Mouse (Mus musculus): Measurements from ENCODE around the gene Vmn1r235. TPM values are rescaled to one million over a fixed set of nuclear protein-coding genes. Genes with fewer than 3 reads are reported as not detected.

Vmn1r235 gene
- not detected for polyA plus RNA-seq (2017; shearing (Covaris generic))

DNA sequence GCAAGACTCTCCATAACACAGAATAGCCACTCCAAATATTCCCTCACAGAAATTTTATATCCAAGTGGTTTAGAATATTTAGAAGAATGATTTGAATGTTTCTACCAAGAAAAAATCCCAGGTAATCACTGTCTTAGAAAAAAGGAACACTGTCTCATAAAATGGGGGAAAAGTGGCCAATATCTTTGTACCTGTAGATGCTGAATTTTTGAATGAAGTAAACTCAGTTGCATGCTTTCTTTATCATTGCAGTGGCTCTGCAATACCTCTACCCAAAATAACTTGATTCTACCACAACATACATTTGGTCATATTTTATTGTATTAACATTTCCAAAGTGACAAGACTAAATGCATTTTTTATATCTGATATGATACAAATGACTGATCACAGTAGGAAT is at the start of gene Vmn1r235:
Gene Vmn1r235 (plus strand): TSS at position 301 of the 400 bp plus-strand sequence.

DNA sequence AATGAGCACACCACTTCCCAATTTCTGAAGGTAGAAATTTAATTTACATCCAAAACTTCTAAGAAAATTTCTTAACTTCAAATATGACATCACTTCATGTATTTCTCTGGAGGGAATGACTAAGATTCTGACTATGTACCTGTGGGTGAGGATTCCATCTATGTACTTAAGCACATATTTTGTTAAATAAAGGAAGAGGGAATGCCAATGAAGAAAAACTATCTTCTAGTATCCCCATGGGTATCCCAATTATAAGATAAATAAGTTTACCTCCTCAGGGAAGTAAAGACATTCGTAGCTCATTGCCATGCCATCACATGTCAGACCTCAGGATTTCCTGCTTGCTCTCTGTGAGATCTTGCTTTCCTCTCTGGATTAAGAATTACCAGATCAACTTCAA is 30.4 kb upstream of the Vmn1r235 start, which contains the start of gene Vmn1r234:
Gene Vmn1r234 (plus strand): TSS at position 301 of the 400 bp plus-strand sequence.

DNA sequence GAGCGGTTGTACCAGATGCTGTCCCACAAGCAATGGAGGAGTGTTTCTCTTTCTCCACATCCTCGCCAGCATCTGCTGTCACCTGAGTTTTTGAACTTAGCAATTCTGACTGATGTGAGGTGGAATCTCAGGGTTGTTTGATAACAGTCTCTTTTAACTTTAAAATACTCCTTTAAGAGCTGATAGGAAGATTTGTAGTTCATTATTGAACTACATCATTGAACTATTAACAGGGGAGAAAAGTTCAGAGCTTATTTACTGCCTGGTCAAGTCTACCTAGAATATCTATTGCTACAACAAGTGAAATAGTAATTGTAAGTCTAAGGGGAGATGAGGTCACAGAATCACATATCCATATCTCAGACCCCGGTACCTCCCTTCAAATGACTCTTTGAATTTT is 26.4 kb downstream of the Vmn1r235 start, which contains the start of gene Vmn1r236:
Gene Vmn1r236 (plus strand): TSS at position 301 of the 400 bp plus-strand sequence.

DNA sequence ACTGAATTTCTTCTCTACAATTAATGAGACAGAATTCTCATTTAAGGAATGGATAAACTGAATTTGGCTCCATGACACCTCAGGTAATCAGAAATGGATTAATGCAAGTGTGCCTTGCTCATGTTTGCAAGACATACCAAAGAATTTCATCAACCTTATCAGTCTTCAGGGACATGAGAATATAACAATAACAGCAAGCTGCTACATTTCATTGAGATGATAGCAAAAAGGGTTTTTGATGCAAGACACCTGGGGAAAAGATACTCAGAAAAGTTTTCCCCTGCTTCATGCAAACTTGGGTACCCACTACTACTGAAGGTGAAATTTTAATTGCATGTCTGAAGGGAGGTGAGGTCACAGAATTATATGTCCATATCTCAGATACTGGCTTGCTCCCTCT is 55.4 kb downstream of the Vmn1r235 start, which contains the start of gene Vmn1r237:
Gene Vmn1r237 (plus strand): TSS at position 301 of the 400 bp plus-strand sequence.

Other genes with a start within 250 kb of the Vmn1r235 start
- 10 to 100 TPM; 14.2 to 17.7 TPM for gene Zfp160, start 247.5 kb upstream of the Vmn1r235 start, polyA plus RNA-seq (2017; shearing (Covaris generic))
- gene Vmn1r234, start 30.3 kb upstream of the Vmn1r235 start, polyA plus RNA-seq (2017; shearing (Covaris generic)) = under 1 TPM in 1 of 2 experiments, not detected in 1; 0.05 TPM
- gene Vmn1r236, start 26.5 kb downstream of the Vmn1r235 start, polyA plus RNA-seq (2017; shearing (Covaris generic)) = not detected
- gene Vmn1r237, start 55.5 kb downstream of the Vmn1r235 start, polyA plus RNA-seq (2017; shearing (Covaris generic)) = not detected
- gene Zfp677, start 127.3 kb downstream of the Vmn1r235 start, polyA plus RNA-seq (2017; shearing (Covaris generic)) = 10 to 100 TPM; 12.1 to 22.2 TPM
- 10 to 100 TPM in 1 of 2 experiments, 1 to 10 TPM in 1; 8.1 to 12.3 TPM for gene Zfp54, start 166.8 kb downstream of the Vmn1r235 start, polyA plus RNA-seq (2017; shearing (Covaris generic))
- gene Zfp51, start 194.0 kb downstream of the Vmn1r235 start, polyA plus RNA-seq (2017; shearing (Covaris generic)) = 10 to 100 TPM; 31.9 to 34.3 TPM
- gene Zfp53, start 232.6 kb downstream of the Vmn1r235 start, polyA plus RNA-seq (2017; shearing (Covaris generic)) = 10 to 100 TPM; 61.3 to 66.0 TPM